Mouse (Mus musculus): ENCODE results near the gene Angel1.
A peak's percentile ranks its signal among the peaks of the same experiment; 100 is the strongest.

Angel1 gene

DNA sequence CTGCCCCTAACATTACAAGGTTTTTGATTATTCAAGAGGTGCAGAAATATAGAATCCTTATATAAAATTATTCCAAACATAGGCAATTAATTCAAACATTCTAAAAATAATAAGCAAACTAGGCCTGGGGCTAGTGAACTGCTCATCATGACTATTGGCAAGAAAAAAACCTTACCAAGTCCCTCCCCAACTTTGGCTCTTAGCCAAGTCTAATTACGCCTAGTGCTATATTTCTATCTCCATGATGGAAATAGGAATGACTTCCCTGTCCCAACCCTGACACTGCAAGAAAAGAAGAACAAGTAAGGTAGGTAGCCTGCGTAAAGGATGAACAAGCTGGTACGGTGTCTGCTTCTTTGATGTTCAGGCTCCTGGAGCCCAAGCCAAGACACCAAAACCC is 23.6 kb downstream of the Angel1 start:
- DNase-seq (ENCODE audit: low spot score in 2 of 2): no peak

DNA sequence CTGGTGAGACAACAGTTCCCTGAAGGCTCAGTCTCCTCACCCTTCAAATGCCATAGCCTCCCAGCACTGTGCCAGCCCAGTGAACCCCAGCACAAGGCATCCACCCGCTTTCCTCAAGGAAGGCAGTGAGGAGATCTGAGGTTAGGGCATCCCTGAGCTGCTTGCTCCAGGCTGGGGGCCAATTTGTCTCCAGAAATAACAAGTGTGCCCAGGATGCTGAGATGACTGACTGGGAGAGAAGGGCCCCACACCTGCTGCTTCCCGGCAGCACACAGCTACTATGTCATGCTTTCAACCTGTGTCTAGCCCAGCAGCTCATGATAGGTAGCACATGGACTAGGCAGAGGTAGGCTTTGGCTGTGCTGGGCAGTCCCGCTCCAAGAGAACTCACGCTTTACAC is 24.8 kb downstream of the Angel1 start:
- no peak for DNase-seq (ENCODE audit: low spot score in 2 of 2)

GRCm38 (mm10) chr12:86700927-86701310 is 25.3 kb downstream of the Angel1 start:
- DNase-seq (ENCODE audit: low spot score in 2 of 2): peak in 1 of 2 experiments; percentile 4

- DNase-seq (ENCODE audit: low spot score in 2 of 2): peak; percentile 60 to 64
These were observed 26.0 kb downstream of the Angel1 start for GRCm38 (mm10) chr12:86699965-86700926.

DNA sequence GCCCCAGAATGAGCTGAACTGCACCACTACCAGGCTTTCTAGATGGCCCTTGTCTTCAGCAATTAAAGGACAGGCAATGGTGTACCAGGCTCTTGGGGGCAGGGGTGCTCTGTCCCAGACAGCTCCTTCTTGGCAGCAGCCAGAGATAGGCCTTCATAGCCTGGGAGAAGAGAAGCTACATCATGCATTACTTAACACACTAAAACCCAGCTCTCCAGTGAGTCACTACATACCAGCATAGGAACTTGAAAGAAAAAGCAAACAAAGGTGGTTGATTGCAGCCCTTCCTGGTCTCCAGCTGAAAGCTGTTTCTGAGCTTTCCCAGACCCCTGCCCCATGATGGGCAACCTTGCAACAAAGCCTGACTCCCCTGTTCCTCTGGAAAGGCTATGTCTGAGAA is 27.7 kb downstream of the Angel1 start:
- DNase-seq (ENCODE audit: low spot score in 2 of 2): no peak

GRCm38 (mm10) chr12:86697996-86698395 is 28.3 kb downstream of the Angel1 start:
- no peak for DNase-seq (ENCODE audit: low spot score in 2 of 2)

GRCm38 (mm10) chr12:86694441-86694840 is 31.8 kb downstream of the Angel1 start:
- no peak for DNase-seq (ENCODE audit: low spot score in 2 of 2)

DNA sequence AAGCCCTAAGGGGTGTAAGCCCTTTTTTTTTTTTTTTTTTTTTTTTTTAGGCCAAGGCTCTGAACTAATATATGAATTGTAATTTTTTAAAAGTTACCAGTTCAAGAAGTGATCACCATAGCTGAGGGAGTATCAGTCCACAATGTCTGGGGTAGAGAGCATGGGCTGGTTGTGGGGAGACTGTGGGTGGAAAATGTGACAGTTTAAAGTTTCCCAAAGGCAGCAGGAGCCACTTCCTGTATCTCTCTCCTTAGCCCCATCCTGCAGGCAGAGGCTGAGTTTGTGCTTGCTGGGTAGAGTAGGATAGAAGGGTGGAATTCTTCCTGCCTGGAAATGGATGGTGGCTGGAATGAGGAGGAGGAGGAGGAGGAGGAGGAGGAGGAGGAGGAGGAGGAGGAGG is 32.9 kb downstream of the Angel1 start:
- no peak for DNase-seq (ENCODE audit: low spot score in 2 of 2)

- DNase-seq (ENCODE audit: low spot score in 2 of 2): no peak
These were observed 33.5 kb downstream of the Angel1 start for GRCm38 (mm10) chr12:86692471-86693356.

DNA sequence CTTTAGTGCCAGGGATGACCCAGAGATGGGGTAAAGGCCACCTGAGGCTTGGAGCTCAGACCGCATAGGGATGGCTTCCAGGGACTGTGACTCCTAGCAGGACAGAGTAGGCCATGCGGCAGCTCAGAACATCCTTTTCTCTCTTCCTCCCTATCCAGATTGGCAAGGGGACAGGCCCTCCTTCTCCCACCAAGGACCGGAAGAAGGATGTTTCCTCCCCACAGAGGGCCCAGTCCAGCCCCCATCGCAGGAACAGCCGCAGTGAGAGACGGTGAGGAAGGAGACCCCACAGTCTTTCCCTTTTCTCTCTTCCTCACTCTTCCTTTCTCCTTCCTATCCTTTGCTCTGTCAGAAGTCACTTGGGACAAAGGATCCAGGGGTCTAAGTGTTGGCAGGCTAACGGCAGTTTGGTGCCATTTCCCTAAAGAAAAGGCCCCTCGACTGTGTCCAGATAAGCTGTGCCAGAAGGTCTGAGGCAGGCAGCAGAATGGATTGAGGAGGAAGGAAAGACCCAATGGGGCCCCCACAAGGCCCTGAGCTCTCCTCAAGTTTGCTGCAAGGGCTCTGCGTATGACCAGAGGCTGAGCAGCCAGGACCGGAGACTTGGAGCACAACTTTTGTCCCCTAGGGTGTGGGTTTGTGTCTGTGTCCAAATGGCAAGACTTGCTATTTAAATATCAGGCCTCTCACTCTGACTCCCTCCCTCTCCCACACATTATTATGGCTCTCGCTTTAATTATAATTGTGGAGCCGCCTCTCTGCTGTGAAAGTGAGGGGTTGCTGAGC is 35.4 kb downstream of the Angel1 start:
- DNase-seq (ENCODE audit: low spot score in 2 of 2): no peak

DNA sequence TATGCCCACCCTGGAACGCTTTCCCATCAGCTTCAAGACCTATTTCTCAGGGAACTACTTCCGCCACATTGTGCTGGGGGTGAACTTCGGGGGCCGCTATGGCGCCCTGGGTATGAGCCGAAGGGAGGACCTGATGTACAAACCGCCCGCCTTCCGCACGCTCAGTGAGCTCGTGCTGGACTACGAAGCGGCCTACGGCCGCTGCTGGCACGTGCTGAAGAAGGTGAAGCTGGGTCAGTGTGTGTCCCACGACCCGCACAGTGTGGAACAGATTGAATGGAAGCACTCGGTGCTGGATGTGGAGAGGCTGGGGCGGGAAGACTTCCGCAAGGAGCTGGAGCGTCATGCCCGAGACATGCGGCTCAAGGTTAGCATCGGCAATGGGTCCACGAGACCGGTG is 37.3 kb downstream of the Angel1 start:
- no peak for DNase-seq (ENCODE audit: low spot score in 2 of 2)

GRCm38 (mm10) chr12:86687971-86688573 is 38.2 kb downstream of the Angel1 start:
- no peak for DNase-seq (ENCODE audit: low spot score in 2 of 2)

DNA sequence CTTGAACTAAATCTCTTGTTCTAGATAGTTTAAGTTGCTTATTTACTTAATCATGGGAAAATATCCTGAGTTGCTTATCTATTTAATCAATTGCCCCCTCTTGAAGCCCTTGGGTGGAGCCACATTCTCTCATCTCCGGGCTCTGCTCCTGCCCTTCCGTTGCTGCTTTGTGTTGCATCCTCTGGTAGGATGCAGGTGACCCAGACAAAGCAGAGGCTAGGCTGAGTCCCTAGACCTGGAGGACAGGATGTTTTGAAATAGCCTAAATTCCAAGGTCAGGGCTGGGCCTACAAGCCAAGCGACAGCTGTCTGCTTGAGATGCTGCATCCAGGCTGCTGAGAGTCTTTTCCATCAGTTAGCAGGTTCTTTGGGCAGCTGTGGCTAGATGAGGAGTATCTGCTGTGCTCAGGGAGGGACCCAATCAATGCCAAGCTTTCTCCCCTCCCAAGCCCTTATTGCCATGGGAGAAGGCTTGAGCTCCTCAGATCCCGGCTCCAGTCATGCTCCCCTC is 38.8 kb downstream of the Angel1 start:
- DNase-seq (ENCODE audit: low spot score in 2 of 2): no peak

- DNase-seq (ENCODE audit: low spot score in 2 of 2): no peak
These were observed 39.5 kb downstream of the Angel1 start for GRCm38 (mm10) chr12:86686551-86687330.

- no peak for DNase-seq (ENCODE audit: low spot score in 2 of 2)
These were observed 41.0 kb downstream of the Angel1 start for GRCm38 (mm10) chr12:86685275-86685674.

GRCm38 (mm10) chr12:86683698-86684097 is 42.6 kb downstream of the Angel1 start:
- DNase-seq (ENCODE audit: low spot score in 2 of 2): no peak

GRCm38 (mm10) chr12:86682178-86682577 is 44.1 kb downstream of the Angel1 start:
- DNase-seq (ENCODE audit: low spot score in 2 of 2): no peak

DNA sequence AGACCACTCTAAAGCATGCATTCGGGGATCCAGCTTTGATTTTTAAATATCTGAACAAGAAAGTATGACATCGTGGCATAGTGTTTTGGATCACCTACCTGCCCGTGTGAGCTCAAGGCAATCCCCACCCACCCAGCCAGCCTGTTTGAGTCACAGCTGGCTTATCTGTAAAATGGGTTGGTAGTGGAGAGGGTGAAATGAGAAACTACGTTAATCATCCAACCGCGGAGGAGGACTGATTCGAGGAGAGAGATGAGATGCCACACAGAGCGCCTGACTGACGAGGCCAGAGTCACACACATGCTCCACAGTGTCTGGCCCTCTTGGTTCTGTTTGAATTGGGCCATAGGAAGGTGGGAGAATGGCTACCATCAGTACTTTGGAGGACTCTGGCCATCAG is 44.6 kb downstream of the Angel1 start:
- no peak for DNase-seq (ENCODE audit: low spot score in 2 of 2)

GRCm38 (mm10) chr12:86680591-86681193 is 45.6 kb downstream of the Angel1 start:
- DNase-seq (ENCODE audit: low spot score in 2 of 2): no peak

GRCm38 (mm10) chr12:86679991-86680491 is 46.2 kb downstream of the Angel1 start:
- no peak for DNase-seq (ENCODE audit: low spot score in 2 of 2)
